Mouse (Mus musculus) right cerebral cortex, postnatal 36 days (tissue): ENCODE measurements around the gene Mrps18b.
A peak's percentile ranks its signal among the peaks of the same experiment; 100 is the strongest.
"Not testable (repeated sequence)": the region's sequence is repeated elsewhere in the genome, so short reads cannot be mapped to it uniquely, and the experiment has no call there.

ENCODE experiments used
- DNase-seq, 2 experiments: peaks; one replicate each; pipeline ENCODE4 v3.0.0; 2022; ENCODE audit warnings: low spot score in 2 of 2, mixed read lengths in 1 of 2

The Mrps18b gene

GRCm38 (mm10) chr17:35916297-35917142 lies at the start of gene Mrps18b, which contains the start of gene Ppp1r10:
Mrps18b (minus strand) TSS chr17:35916389.
Ppp1r10 (plus strand) TSS chr17:35916434.
- DNase-seq, result peak; percentile 99 to 100

GRCm38 (mm10) chr17:35963279-35963678 lies 47.1 kb upstream of the Mrps18b start:
- DNase-seq, result no peak

GRCm38 (mm10) chr17:35958533-35959223 lies 42.5 kb upstream of the Mrps18b start:
- DNase-seq, result no peak

DNA sequence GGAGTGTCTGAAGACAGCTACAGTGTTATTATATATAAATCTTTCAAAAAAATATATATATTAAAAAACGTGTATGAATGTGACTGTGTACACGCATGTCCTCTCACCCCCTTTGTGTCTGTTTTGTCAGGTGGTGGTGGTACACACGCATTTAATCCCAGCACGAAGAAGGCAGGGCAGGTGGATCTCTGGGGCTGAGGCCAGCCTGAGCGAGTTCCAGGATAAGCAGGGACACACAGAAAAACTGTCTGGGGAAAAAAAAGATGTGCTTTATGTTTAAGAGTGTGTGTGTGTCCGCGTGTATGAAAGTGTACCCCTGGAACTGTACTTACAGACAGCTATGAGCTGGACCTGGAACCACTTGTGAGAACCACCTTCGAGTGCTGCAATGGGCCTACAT lies 38.5 kb upstream of the Mrps18b start:
- no peak for DNase-seq

DNA sequence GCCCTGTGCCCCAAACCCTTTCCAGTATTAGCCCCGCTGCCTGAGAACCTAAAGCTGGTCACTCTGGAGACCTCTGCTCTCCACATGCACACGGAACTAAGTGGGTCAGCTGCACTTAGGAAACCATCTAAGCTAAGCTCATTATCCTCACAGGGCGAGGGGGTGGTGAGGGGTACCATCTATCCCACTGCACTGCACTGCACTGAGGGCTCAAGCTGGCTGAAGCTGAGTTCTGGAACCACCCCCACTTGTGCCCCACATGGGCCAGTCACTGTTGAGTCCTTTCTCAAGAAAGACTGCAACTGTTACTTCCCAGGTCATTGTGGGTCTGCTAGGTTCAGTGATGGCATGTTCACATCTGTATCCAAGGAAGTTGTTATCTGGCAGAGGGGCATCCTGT lies 36.4 kb upstream of the Mrps18b start:
- not testable (repeated sequence) for DNase-seq

DNA sequence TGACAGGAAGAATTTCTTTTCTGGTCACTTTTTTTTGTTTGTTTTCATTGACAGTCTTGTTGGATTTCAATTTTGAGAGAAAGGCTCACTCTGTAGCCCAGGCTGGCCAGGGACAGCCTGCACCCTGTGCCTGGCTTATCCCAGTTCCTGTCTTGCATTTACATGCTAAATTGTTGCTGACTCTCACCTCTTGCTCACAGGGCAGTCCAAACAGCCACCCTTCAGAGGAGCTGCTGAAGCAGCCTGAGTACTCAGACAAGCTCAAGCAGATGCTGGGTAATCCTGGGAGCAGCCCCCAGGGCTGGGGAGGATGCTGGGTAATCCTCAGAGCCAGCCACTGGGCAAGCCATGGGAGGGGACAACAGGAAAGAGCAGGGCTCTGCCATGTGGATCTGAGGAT lies 34.8 kb upstream of the Mrps18b start:
- not testable (repeated sequence) for DNase-seq

DNA sequence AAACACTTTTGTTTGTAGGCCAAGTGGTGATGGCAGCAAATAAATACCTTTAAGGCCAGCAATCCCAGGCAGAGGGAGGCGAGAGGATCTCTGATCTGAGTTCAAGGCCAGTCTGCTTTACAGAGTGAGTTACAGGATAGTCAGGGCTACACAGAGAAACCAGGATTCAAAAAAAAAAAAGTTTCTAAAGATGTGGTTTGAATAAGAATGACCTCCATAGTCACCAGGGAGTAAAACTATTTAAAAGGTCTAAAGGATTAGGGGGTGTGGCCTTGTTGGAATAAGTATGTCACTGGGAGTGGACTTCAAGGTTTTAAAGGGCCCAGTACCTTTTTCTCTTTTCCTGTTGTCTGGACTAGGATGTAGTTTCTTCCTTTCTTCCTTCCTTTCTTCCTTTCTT lies 23.8 kb upstream of the Mrps18b start:
- DNase-seq, result no peak

DNA sequence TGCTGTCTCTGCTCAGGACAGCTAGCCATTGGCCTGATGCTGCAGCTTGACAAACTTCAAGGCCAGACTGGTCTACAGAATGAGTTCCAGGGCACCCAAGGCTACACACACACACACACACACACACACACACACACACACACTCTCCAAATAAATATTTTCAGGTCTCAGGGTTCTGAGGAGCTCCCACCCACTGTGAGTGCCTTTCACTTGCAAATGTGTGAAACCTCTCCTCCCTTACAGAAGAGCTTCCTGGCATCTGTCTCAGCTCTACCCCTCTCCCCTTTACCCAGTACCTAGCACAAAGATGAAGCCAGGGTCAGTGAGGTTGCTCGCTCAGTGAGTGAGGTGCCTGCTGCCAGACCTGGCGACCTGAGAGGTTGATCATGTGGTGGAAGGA lies 22.9 kb upstream of the Mrps18b start:
- DNase-seq, result no peak

- DNase-seq, result no peak
These were observed 21.6 kb upstream of the Mrps18b start for GRCm38 (mm10) chr17:35937700-35938348.

DNA sequence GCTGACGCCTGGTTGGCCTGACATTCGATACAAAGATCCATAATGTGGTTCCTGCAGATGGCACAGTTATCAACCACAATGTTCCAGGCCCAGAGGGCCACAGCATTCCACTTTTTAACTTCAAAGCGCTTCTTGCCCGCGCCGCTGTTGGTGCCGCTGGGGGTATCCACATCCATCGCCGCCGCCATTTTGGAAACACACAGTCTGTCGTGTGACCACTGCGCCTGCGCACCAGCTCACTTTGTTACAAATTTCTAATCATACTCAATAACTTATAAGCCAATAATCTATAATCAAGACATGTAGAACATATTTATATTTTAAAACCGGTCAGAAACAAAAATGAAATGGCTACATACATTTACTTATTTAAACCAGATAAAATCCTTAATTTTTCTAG lies 19.6 kb upstream of the Mrps18b start:
- DNase-seq, result not testable (repeated sequence)

- DNase-seq, result no peak
These were observed 16.4 kb upstream of the Mrps18b start for GRCm38 (mm10) chr17:35932608-35933007.

- no peak for DNase-seq
These were observed 14.4 kb upstream of the Mrps18b start for GRCm38 (mm10) chr17:35930627-35931026.

- DNase-seq, result no peak
These were observed 13.3 kb upstream of the Mrps18b start for GRCm38 (mm10) chr17:35929534-35929933.

- no peak for DNase-seq
These were observed 11.3 kb upstream of the Mrps18b start for GRCm38 (mm10) chr17:35927471-35927870.

DNA sequence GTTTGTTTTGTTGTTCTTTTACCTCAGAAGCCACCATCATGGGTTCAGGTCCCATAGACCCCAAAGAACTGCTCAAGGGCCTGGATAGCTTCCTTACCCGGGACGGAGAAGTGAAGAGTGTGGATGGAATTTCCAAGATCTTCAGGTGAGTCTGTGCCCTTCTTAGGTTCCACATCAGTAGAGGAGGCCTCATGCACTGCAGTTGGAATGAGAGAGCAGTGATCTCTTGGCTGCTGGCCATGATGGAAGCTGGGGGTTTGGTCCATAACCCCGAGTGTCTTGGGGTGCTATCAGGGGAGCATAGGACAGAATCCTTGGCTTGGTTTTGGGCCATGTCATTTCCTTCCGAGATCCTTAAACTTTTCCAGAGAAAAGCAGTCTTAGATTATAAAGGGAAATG lies 7.1 kb upstream of the Mrps18b start:
- DNase-seq, result peak in 1 of 2 experiments; percentile 0

DNA sequence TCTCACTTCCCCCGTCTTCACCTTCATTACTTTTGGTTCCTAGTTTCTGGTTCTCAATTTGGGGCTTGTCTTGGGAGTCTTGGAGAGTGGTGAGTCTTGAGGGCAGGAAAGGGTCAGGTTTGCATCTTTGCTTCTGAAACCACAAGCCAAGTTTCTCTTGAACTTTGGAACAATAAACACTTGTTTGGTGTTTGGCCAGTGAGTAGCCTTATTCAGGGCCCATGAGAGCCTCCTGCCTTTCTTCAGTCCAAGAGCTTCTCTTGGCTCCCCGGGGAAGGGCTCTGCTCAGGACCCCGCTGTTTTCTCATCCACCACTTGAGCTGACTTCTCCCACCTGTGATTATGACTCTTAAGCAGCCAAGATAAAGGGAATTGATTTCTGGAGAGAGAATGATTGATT lies 6.4 kb upstream of the Mrps18b start:
- DNase-seq, result peak in 1 of 2 experiments; percentile 1

DNA sequence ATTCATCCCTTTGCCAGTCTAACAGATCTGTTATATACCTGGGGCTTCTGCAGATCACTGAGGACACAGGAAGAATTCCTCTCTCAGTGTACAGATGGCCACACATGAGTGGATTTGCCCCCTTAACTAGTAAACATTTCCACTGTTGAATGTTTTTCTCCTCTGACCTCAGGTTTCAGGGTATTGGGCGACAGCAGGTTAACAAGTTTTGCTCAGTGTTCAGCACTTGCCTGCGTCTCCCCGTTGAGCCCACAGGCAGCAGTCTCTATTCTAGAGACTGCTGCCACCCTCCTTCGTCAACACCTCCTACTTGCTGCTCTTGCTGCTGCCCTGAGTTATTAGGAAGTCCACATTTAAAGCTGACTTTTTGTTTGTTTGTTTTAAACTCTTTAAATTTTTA lies 5.5 kb upstream of the Mrps18b start:
- DNase-seq, result no peak

DNA sequence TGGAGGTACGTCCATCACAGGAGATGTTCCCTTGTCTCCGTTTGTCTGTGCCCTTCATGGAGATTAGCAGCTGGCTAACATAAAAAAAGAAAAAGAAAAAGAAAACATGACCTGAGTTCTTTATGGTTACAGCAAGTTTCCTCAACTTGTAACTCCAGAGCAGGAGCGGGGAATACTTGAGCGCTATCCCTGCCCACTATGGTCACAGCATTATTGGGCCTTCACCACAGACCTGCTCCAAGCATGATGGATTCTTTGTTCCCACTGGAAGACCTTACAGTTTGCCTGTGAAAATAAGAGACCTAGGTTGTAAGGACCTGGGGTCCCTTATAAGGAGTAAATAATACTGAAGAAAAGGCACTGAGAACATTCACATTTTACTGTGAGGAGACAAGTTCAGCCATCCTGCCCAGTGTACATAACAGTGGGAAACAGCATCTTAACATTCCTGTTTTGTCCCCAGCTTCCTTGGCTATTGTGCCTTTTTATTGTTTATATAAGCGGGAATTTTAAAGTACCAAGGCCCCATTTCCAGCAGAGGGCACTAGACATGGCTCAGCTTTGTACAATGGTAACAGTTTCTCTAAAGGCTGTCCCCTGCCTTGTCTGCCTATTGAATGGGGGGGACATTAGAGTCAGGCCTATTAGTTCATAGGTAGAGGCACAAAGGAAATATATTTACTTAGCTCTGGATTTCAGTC lies 4.8 kb upstream of the Mrps18b start:
- peak in 1 of 2 experiments; percentile 32 for DNase-seq

DNA sequence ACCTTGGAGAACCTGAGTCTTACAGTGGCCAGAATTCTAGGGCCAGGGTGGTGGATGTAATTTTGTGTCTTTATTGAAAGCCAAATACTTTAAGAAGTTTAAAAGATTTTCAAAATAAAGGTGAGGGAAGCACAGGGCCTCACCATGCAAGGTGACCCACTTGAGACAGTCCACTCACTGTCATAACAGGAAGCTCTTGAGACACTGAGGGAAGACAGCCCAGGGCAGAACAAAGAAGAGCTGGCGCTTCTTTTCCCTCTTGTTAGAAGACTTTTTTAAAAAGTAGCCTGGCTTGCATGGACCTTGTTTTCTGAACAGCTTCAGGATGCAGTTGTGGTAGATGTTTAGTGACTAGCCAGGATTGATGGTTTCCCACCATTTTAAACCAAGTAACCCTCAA lies 4.2 kb upstream of the Mrps18b start:
- DNase-seq, result no peak

- no peak for DNase-seq
These were observed 3.7 kb upstream of the Mrps18b start for GRCm38 (mm10) chr17:35919864-35920301.

DNA sequence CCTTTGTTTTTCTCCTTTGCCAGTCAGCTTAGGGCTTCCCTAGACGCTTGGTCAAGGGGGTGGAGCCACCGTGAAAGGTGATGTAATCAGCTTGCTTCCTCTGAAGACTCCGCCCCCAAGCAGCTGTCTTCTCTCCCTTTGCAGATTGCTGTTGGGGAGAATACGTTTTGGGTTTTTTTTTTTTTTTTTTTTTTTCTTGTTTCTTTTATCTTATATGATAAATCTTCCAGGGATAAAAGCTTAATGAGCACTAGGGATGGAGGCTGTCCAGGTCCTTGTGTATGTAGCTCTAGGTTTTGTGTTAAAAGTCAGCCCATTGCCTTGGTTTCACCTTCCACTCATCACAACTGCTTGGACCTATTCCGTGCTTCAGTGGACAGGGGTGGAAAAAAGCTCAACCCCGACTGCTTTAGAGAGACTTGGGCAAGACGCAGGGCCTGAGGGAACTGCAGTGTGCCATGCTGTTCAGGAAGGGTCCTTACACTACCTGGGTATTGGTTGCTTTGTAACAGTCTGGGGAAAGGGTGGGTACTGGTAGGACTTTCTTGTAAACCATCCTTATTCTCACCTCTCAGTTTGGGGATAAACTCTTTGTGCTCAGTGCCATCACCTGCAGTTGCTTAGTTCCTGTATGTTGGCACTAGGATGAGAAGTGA lies 3.0 kb upstream of the Mrps18b start:
- DNase-seq, result peak; percentile 92 to 95
